Mouse (Mus musculus) thymus, postnatal 0 days (tissue): ENCODE measurements around the gene Trpm4. TPM values are rescaled to one million over a fixed set of nuclear protein-coding genes. Genes with fewer than 3 reads are reported as not detected.
"Not testable (repeated sequence)": the region's sequence is repeated elsewhere in the genome, so short reads cannot be mapped to it uniquely, and the experiment has no call there.

Source experiments
- DNase-seq: peaks from one replicate; pipeline ENCODE4 v3.0.0-alpha.2; 2015; ENCODE audit warnings: low spot score
- polyA plus RNA-seq: library from polyadenylated mRNA; unstranded; fragments of >200 nt; fragmentation: Nextera tagmentation; extraction: Ambion mirVana; gene quantifications from 2 replicates; pipeline ENCODE4 v1.2.1, GENCODE M21; 2015

Gene Trpm4
- polyA plus RNA-seq, 1 experiment from 2014 or later, result 4.9 TPM

DNA sequence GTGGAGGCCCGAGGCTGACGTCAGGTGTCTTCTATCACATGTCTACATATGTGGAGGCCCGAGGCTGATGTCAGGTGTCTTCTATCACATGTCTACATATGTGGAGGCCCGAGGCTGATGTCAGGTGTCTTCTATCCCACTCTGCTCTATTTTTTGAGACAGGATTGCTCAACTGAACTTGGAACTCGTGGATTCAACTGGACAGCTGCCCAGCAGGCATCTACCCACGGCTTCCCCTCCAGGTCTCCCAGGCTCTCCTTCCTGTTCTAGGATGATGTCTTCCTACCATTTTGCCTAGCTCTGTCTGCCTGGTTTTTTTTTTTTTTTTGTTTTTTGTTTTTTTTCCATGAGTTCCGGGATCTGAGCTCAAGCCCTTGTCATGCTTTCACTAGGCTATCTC is 77.8 kb downstream of the Trpm4 start:
- DNase-seq, result not testable (repeated sequence)

GRCm38 (mm10) chr7:45253806-45254205 is 79.8 kb downstream of the Trpm4 start:
- DNase-seq, result no peak

Other genes starting within 250 kb of the Trpm4 start
- gene Rcn3, start 241.6 kb downstream of the Trpm4 start, polyA plus RNA-seq, result 41.4 and 41.8 TPM in 2 replicates
- 42.6 and 47.6 TPM in 2 replicates for gene Fcgrt, start 229.9 kb downstream of the Trpm4 start, polyA plus RNA-seq
- gene Rps11, start 209.3 kb downstream of the Trpm4 start, polyA plus RNA-seq, result 2,260 and 2,287 TPM in 2 replicates
- 2,581 and 2,590 TPM in 2 replicates for gene Rpl13a, start 205.0 kb downstream of the Trpm4 start, polyA plus RNA-seq
- gene Gm45713, start 197.5 kb downstream of the Trpm4 start, polyA plus RNA-seq, result 1.5 and 2.2 TPM in 2 replicates
- gene Flt3l, start 197.3 kb downstream of the Trpm4 start, polyA plus RNA-seq, result 21.5 and 24.5 TPM in 2 replicates
- gene Pih1d1, start 179.5 kb downstream of the Trpm4 start, polyA plus RNA-seq, result 88.2 and 93.1 TPM in 2 replicates
- 41.6 and 43.3 TPM in 2 replicates for gene Aldh16a1, start 179.2 kb downstream of the Trpm4 start, polyA plus RNA-seq
- 0.06 TPM in 1 of 2 replicates, not detected in the other for gene Slc17a7, start 169.8 kb downstream of the Trpm4 start, polyA plus RNA-seq
- not detected in 2 replicates for gene Gfy, start 154.2 kb downstream of the Trpm4 start, polyA plus RNA-seq
- not detected in 2 replicates for gene Pth2, start 152.8 kb downstream of the Trpm4 start, polyA plus RNA-seq
- 0.20 and 0.37 TPM in 2 replicates for gene Ccdc155, start 128.9 kb downstream of the Trpm4 start, polyA plus RNA-seq
- gene Dkkl1, start 121.6 kb downstream of the Trpm4 start, polyA plus RNA-seq, result 5.1 and 7.6 TPM in 2 replicates
- gene Tead2, start 118.0 kb downstream of the Trpm4 start, polyA plus RNA-seq, result 4.8 and 5.1 TPM in 2 replicates
- gene Cd37, start 94.7 kb downstream of the Trpm4 start, polyA plus RNA-seq, result 143 and 146 TPM in 2 replicates
- 0.17 TPM in 1 of 2 replicates, not detected in the other for gene Slc6a16, start 92.7 kb downstream of the Trpm4 start, polyA plus RNA-seq
- 0.08 TPM in 1 of 2 replicates, not detected in the other for gene Slc6a21, start 56.3 kb downstream of the Trpm4 start, polyA plus RNA-seq
- gene Hrc, start 1.5 kb upstream of the Trpm4 start, polyA plus RNA-seq, result 0.08 and 0.09 TPM in 2 replicates
- gene Ppfia3, start 33.2 kb upstream of the Trpm4 start, polyA plus RNA-seq, result 0.27 and 0.49 TPM in 2 replicates
- gene Lin7b, start 36.8 kb upstream of the Trpm4 start, polyA plus RNA-seq, result 0.49 and 0.79 TPM in 2 replicates
- 198 and 222 TPM in 2 replicates for gene Snrnp70, start 62.0 kb upstream of the Trpm4 start, polyA plus RNA-seq
- gene Kcna7, start 71.9 kb upstream of the Trpm4 start, polyA plus RNA-seq, result 0.14 and 0.34 TPM in 2 replicates
- gene Ntf5, start 79.9 kb upstream of the Trpm4 start, polyA plus RNA-seq, result 3.9 and 4.2 TPM in 2 replicates
- not detected in 2 replicates for gene Lhb, start 87.0 kb upstream of the Trpm4 start, polyA plus RNA-seq
- gene Gys1, start 101.1 kb upstream of the Trpm4 start, polyA plus RNA-seq, result 9.4 and 10.5 TPM in 2 replicates
- 129 and 143 TPM in 2 replicates for gene Ruvbl2, start 104.3 kb upstream of the Trpm4 start, polyA plus RNA-seq
- 3,702 and 3,772 TPM in 2 replicates for gene Ftl1, start 126.1 kb upstream of the Trpm4 start, polyA plus RNA-seq
- gene Bax, start 133.1 kb upstream of the Trpm4 start, polyA plus RNA-seq, result 177 and 178 TPM in 2 replicates
- 2.6 and 2.8 TPM in 2 replicates for gene Tulp2, start 148.1 kb upstream of the Trpm4 start, polyA plus RNA-seq
- gene Gm45808, start 153.0 kb upstream of the Trpm4 start, polyA plus RNA-seq, result not detected in 2 replicates
- gene Dhdh, start 155.0 kb upstream of the Trpm4 start, polyA plus RNA-seq, result 1.1 and 1.5 TPM in 2 replicates
- gene Nucb1, start 176.6 kb upstream of the Trpm4 start, polyA plus RNA-seq, result 110 and 111 TPM in 2 replicates
- 16.2 and 17.2 TPM in 2 replicates for gene Ppp1r15a, start 192.5 kb upstream of the Trpm4 start, polyA plus RNA-seq
- 3.3 and 4.6 TPM in 2 replicates for gene Plekha4, start 192.6 kb upstream of the Trpm4 start, polyA plus RNA-seq
- gene Hsd17b14, start 221.1 kb upstream of the Trpm4 start, polyA plus RNA-seq, result 1.1 and 1.2 TPM in 2 replicates
- 86.5 and 87.3 TPM in 2 replicates for gene Bcat2, start 236.4 kb upstream of the Trpm4 start, polyA plus RNA-seq